Mouse (Mus musculus) MEL (cell line): ENCODE results near the gene Dnajc30.
A peak's percentile ranks its signal among the peaks of the same experiment; 100 is the strongest.

Source experiments
- CTCF ChIP-seq, 3 experiments: IDR thresholded peaks in 2 of 3; conservative IDR thresholded peaks in 1 of 3; 2 replicates each; pipeline ENCODE4 v1.5.1; 2011 to 2012; ENCODE audit warnings: low read length in 3 of 3, low read depth in 2 of 3, mild to moderate bottlenecking in 2 of 3, improper control_type of control experiment in 1 of 3, inconsistent platforms in 1 of 3, mixed read lengths in 1 of 3, moderate library complexity in 1 of 3; ENCODE audit not compliant: control insufficient read depth in 1 of 3, insufficient read depth in 1 of 3, poor library complexity in 1 of 3, severe bottlenecking in 1 of 3
- E2F4 ChIP-seq: IDR thresholded peaks from 2 replicates; pipeline ENCODE4 v1.6.1; 2011; ENCODE audit warnings: low read depth, low read length, improper control_type of control experiment, borderline replicate concordance
- EP300 ChIP-seq, 2 experiments: IDR thresholded peaks; 2 replicates each; pipeline ENCODE4 v1.6.1; 2011; ENCODE audit warnings: improper control_type of control experiment in 2 of 2, low read length in 2 of 2, low read depth in 1 of 2, mild to moderate bottlenecking in 1 of 2
- MEF2A ChIP-seq: IDR thresholded peaks from 2 replicates; pipeline ENCODE4 v1.6.1; 2014; ENCODE audit warnings: low read depth, mild to moderate bottlenecking, inconsistent platforms, low read length, improper control_type of control experiment; ENCODE audit not compliant: poor library complexity, insufficient replicate concordance, severe bottlenecking; ENCODE audit errors: extremely low read depth
- POLR2A ChIP-seq, 2 experiments: IDR thresholded peaks; 2 replicates each; pipeline ENCODE4 v1.6.1; 2011 to 2012; ENCODE audit warnings: low read length in 2 of 2, mild to moderate bottlenecking in 2 of 2, control low read depth in 1 of 2, improper control_type of control experiment in 1 of 2, low read depth in 1 of 2, moderate library complexity in 1 of 2; ENCODE audit not compliant: control insufficient read depth in 1 of 2, insufficient read depth in 1 of 2, poor library complexity in 1 of 2
- TCF12 ChIP-seq: IDR thresholded peaks from 2 replicates; pipeline ENCODE4 v1.6.1; 2014; ENCODE audit warnings: low read depth, mild to moderate bottlenecking, inconsistent platforms, low read length, improper control_type of control experiment, moderate library complexity
- ZNF384 ChIP-seq: IDR thresholded peaks from 2 replicates; pipeline ENCODE4 v1.6.1; 2012; ENCODE audit warnings: low read depth, mild to moderate bottlenecking, inconsistent platforms, low read length, improper control_type of control experiment

GRCm38 (mm10) chr5:135034593-135034992 lies 29.4 kb upstream of the Dnajc30 start:
- TF ChIP-seq CTCF (IDR thresholded peaks at IDR 0.05 in 2 of 3, conservative IDR thresholded peaks at IDR 0.05 in 1 of 3; ENCODE audit: control insufficient read depth in 1 of 3, insufficient read depth in 1 of 3, low read depth in 2 of 3, low read length in 3 of 3, poor library complexity in 1 of 3, severe bottlenecking in 1 of 3) (peak; percentile 47 to 66 (median 56)), EP300 (IDR thresholded peaks at IDR 0.05; ENCODE audit: low read depth in 1 of 2, low read length in 2 of 2) (no peak), ZNF384 (no peak), POLR2A (IDR thresholded peaks at IDR 0.05; ENCODE audit: control insufficient read depth in 1 of 2, insufficient read depth in 1 of 2, low read depth in 1 of 2, low read length in 2 of 2, poor library complexity in 1 of 2) (no peak), TCF12 (no peak), E2F4 (no peak), MEF2A (no peak)
